Mouse (Mus musculus) cerebellum, postnatal 25 days (tissue): ENCODE results near the gene Sptb.

ENCODE experiments used
- DNase-seq, 2 experiments: peaks; one replicate each; pipeline ENCODE4 v3.0.0; 2021; ENCODE audit warnings: mixed read lengths in 2 of 2

Gene Sptb

DNA sequence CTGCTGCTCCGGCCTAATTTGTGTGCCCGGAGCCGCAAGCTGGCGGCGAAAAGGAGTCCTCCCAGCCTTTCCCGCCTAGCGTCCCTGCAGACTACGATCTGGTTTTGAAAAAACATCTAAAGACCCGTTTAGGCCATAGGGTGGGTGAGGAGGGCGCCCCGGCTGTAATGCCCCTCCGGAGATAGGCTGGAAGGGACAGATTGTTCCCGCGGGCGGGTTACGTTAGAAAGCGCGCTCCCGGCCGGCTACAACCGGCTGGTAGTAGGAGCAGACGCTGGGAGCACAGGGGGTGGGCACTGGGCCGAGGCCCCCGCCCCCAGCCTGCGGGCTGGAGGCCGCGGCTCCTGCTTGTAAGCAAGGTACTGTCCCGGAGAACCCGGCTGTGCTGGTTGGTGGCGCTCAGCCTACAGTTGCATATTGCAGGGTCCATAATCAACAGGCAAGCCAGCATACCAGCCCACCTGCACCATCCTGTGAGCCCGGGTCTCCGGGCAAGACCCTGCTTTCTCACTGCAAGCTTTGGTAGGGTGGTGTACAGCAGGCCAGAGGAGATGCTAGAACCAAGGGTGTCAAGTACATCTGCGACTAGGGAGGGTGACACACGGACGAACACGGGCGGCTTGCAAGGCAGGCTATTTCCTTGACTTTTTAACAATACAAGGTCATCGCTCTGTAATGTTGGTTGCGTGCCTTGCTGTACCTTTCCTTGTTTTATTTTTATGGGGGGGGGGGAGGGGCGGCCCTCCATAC is at the start of gene Sptb:
Gene Sptb, minus strand, starts transcription at position 197 of the 750 bp plus-strand sequence.
- peak; percentile 99 for DNase-seq

DNA sequence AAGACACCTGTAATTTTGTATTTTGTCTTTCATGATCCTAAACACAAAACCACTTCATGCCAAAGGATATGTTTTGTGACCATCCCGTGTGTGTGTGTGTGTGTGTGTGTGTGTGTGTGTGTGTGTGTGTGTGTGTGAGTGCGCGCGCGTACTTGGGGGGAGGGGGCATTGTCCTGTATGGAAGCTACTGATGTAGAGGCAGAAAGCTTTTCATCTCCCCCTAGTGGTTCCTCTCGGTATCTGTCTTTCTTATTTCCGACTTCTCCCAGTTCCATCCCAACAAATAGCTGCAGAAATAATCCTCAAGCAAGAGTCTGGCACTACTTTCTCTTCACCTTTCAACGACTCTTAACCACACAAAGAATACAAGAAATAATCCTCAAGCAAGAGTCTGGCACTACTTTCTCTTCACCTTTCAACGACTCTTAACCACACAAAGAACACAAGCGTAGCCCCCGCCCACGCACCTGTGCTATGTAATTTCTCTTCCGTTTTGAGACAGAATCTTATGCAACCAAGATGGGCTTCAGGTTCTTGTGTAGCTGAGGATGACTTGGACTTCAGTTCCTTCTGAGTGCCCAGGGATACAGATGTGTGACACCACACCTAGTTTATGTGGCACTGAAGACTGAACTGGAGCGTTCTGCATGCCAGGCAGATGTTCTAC is 42.4 kb upstream of the Sptb start:
- DNase-seq: peak; percentile 49 to 70

DNA sequence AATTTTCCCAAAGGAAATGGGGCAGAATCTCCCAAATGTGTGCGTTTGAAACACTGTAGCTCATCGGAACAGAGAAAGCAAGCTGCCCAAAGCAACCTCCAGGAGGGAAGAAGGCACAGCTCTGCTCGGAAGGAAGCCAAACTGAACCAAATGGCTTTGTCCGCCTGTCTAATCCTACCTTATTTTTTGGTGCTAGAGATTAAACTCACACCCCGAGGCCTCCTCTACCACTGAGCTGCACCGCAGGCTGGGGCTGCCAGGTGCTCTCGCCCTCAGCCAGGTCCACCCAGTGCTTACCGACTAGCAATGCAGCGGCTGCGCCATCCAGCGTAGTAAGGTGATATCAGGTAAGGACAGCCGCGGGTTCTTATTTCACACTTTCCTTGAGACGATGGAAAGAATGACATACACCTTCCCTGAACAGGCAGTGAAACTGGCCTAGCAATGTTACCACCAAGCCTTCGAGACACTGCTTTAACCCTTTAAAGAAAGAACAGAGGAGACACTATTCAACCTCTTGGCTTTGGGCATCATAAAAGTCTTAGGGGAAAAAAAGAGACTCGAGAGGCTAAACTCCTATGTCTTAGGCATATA is 40.6 kb upstream of the Sptb start:
- peak; percentile 51 to 61 for DNase-seq

DNA sequence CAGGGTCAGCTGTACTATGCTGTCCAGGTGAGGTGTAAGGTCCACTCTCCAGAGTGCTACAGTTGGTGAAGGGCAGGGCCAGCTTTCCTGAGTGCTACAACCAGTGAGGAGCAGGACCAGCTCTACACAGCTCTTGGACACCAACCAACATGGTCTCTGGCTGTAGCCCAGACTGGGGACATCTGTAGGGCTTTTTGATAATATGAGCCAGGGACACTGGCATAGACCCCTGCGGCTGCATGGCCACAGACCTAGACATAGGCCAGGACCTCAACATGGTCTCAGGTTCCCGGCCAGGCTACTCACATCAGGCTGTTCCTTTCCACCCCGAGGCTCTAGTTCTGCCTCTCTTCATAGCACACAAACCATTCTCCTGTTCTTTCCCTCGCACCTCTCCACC is 17.6 kb upstream of the Sptb start:
- no peak for DNase-seq

DNA sequence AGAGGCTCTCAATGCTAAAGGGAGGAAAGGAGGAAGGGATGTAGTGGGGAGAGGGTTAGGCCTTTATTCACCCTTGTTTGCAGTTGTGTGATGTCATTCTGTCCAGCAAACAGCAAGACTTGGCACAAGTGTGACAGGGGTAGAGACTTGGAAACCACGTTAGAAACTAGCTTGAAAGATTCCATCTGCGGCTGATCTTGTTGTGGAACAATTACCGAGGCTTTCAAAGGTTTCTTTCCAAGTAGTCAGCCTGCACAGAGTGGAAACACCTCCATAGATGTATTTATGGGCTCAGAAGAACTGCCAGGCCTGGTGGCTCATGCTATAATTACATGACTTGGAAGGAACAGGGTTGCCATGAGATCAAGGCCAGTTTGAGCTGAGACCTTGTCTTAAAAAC is 11.7 kb upstream of the Sptb start:
- DNase-seq: no peak

DNA sequence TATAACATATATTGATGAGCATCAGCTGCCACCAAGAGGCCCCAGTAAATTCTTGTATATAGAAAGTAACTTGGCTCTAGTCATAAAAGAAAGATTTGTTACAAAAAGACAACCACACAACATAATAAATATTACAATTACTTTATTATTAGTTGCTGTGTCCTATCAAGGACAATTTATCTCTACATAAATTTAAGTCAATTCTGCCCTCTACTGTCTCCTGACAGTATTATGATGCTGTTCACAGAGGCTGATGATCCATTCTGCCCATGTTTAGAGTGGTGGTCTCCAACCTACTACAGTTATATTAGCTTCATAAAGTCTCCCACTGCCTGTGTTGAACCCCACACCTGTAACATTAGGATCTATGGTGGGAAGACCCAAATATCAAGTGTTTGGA is 10.2 kb upstream of the Sptb start:
- DNase-seq: no peak

DNA sequence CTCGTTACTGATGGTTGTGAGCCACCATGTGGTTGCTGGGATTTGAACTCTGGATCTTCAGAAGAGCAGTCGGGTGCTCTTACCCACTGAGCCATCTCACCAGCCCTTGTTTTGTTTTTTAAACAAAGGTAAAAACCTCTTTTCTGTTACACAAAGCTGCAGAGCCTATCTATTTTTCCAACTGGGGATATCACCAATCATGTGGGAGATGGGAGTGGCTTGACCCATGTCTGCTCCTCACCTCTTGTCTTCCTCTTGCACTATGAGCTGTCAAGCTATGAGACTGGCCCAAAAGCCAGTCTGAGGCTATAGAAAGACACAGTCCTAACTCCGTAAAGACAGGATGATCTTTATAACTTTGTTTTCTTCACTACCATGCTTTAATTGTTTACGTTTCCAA is 8.0 kb upstream of the Sptb start:
- no peak for DNase-seq

DNA sequence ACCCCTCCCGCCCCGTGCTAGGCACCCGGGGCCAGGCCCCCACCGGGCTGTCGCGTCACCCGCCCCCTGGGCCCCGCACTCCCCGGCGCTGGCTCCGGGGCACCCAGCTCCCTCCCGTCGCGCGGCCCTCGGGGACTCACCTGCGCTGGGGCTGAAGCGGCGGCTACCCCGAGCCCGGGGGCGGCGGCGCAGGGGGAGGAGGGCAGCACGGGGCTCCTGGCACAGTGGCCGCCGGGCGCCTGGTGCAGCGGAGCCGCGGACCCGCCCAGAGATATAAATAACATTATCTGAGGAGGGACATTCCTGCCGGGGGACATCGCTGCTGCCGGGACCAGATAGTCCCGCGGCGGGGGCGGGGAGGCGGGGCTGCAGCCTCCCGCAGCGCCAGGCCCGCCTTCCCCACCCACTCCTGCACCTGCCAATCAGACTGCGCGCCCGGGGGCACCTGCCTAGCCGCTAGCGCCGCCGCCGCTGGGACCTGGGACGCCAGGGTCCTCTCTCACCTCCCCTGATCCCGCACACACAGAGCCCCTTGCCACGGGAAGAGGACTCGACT is 474 bp downstream of the Sptb start:
- peak; percentile 93 to 94 for DNase-seq

DNA sequence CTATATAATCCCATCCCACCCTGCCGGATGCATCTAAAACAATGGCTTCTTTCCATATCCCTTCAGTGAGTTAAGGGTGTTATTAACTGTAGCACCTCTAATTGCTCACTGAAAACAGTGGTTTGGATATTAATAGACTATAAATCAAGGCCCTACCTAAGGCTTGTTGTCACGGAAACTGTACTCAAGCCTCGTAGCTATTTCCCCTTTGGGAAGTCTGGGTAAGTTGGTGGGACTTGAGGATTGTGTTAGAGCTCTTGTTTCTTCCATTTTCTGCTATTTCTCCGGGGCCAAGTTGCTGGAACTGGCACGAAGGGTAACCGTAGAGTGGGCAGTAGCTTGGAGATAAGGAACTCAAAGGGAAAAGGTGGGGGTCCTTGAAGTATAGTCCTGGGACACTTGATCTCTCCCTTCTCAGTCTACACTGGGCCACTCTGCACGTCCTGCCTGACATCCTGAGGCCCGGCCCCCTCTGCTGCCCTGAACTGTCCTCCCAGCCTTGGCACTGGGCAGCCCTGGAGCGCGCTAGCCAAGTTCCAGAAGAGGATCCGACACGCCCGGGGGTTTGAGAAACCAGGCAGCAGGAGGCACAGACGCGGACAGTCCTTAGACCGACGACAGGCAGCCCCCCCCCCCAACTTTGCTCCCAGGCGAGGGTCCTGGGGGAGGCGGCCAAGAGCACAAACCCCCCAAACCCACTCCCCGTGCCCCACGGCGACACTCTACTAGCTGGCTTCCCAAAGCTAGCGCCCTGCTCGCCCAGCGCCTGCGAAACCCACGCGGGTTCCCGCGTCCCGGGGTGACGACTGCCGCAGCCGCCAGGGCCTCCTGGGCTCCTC is 1.2 kb downstream of the Sptb start:
- peak; percentile 86 to 89 for DNase-seq

DNA sequence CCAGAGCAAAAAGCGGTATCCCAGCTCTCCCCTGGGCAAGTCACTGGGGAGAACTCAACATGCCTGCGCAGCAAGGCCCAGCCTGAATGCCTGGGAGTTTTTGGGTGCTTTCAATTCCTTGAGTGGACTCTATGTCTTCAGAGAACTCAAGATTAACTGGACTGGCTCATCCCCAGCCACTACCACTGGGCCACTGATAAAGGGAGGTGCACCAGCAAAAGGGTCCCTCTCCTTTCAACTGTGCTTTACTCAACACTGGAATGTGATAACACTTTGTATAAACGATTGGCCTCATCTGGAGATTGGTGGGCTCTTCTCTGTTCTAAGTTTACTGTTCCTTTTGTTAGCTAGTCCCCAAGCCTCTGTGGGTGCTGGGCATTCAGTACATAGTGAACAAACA is 2.2 kb downstream of the Sptb start:
- DNase-seq: no peak

DNA sequence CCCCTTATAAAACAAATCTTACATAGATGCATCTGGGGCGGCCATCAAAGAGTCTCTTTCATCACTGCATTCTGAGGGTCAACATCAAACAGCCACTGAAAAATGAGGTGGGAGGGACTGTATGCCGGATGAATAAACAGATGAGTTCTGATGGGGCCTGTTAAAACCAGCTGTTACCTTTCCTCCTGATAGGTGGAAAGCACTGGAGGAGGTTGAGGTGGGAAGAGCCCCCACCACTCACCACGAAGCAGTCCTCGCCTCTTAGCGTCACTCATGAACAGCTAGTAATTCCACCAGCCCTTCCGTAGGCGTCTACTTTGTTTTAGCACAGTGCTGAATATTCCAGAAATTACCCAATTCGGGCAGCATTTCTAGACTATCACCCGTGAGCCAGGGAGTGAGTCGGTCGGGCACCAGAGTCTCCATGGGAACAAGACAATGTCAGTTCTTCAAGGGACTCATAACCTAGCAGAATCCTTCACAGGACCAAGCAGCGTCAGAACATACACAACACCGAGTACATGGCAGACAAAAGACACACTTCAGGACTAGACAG is 13.9 kb downstream of the Sptb start:
- DNase-seq: no peak

DNA sequence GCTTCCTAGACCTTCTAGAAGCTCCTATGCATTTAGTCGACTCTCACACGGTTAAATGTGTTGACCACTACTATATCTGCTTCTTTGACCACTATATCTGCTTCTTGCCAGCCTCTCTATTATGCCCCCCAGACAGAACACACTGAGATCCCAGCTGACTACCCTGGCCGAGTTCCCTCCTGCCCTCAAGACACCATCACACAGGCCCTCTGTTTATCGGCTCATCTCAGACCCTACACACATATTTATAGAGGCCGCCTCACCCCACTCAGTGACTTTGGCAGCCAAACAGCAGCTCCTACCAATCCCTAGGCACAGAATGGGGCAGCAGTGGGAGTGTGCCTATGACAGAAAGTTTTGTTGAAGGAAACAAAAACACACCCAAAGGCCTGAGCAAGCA is 14.6 kb downstream of the Sptb start:
- peak; percentile 37 to 45 for DNase-seq

DNA sequence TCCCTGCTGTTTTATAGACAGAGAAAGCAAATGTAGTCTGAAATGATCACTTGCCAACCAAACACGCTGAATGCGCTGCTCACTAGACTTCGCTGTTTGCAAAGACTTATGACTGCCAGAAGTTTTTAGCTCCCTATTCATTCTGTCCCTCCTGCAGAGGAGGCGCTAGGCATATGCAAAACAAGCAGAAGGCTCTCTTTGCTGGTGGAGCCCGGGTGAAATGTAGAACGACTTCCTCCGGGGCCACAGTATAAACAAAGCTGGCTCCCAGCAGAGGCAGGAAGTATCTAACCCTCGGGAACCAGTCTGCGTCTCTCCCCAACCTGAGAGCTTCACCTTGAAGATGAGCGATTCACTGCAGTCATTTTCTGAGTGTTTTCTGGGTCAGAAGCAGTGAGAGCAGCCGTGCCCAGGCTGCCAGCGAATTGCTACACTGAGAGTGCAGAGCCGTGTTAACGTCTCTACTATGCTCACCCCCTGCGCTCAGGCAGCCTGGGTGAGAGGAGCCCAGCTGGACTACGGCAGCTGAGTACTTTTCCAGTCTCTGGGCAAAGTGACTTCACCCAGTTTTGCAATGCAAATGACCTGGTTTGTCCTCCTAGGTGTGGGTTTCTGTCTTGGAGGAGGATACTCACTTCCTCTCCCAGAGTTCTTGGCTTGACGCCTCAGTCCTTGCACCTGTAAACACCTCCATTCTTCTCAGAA is 15.4 kb downstream of the Sptb start:
- DNase-seq: peak; percentile 77 to 78

DNA sequence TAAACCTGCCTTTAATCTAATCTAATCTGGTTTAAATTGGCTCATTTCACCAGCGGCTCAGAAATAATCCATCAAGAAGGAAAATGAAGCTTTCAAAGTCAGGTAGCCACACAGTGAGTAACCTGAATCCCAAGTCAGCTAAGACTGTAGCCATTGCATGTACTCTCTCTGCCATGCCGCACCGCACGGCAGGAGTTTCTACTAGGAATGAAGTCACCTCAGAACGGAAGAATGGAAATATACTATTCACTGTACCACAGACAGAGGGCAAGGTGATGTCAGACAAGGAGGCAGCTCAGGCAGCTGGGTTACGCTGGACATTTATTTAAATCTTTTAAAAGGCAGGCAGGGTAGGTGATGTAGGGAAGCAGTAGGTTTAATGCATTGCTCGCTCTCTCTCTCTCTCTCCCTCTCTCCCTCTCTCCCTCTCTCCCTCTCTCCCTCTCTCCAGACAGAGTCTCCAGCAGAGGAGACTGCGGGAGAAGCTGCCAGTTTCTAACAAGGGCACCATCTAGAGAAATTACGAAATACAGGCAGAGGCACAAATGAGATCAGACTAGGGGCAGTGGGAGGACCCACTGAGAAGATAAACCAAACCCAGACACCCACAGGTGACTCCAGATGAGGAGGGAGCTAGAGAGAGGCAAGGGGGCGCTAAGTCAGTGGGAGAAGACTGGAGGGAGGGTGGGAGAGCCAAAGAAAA is 22.7 kb downstream of the Sptb start:
- peak; percentile 44 to 59 for DNase-seq

DNA sequence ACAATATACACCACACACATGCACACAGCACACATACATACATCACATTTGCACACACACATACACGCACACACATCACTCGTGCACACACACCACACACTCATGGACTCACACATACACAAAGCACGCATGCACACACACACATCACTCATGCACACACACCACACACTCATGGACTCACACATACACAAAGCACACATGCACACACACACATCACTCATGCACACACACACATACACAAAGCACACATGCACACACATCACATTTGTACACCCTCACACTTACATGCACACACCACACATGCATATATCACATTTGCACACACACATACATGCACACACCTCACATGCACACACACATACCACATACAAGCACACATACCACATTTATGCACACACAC is 24.7 kb downstream of the Sptb start:
- DNase-seq: no peak

DNA sequence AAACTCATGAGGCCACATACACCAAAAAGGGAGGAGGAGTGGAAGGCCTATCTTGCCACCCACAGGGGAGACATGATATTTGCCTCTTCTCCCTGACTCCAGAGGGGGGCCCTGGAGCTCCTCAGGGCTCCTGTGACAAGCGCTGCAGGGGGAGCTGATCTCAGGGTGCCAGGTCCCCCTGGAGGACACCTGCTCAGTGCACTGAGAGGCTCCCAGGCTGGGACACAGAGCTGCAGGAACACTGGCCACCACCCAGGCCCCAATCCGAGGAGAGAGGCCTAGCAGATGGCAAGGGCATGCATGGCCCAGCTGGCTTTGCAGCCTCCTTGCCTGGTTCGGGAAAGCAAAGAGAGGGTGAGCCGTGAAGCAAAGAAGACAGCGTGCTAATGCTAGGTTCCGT is 25.9 kb downstream of the Sptb start:
- DNase-seq: peak; percentile 89 to 90

DNA sequence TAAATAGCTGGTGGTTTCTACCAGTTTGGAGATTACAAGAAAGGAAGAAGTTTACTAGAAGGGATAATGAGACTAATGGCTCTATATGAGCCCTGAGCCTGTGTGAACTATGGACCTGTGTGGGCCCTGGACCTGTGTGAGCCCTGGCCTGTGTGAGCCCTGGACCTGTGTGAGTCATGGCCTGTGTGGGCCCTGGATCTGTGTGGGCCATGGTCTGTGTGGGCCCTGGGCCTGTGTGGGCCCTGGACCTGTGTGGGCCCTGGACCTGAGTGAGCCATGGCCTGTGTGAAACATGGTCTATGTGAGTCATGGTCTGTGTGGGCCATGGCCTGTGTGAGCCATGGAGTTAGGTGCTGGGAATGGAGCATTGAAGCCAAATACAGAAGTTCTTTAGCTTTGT is 28.4 kb downstream of the Sptb start:
- DNase-seq: no peak

DNA sequence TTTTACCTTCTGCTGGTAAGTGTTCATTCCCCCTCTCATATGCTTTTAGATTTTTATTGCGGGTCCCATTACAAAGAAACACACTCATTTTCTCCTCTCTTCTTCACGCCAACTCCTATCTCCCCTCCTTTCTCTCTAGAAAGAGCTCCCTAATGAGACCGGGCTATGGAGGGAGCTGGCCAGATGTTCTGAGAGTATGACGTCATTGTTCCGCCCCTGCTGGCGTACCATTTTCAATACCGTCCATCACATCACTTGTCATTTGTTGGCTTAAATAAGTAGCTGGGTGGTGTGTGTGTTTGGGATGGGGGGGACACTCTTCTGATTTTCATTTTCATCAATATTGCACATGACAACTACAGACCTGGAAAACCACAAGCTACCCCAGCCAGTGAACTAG is 33.3 kb downstream of the Sptb start:
- DNase-seq: no peak

DNA sequence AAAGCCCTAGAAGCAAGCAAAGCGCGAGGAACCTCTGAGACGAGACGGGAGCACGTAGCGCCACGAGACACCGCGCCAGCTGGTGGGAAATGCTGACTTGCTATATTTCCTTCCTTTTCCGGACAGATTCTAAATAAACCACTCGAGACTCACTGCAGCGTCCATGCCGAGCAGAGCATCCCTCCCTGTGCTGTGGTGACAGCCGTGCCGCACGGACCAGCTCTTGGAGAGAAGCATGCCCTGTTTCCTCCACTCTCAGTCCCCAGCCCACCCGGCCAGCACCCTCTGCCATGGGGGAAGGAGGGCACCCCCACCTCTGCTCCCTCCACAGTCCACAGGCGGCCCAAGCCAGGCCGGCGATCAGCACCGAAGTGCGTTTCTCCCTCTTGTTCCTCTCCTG is 33.9 kb downstream of the Sptb start:
- peak; percentile 31 to 53 for DNase-seq

DNA sequence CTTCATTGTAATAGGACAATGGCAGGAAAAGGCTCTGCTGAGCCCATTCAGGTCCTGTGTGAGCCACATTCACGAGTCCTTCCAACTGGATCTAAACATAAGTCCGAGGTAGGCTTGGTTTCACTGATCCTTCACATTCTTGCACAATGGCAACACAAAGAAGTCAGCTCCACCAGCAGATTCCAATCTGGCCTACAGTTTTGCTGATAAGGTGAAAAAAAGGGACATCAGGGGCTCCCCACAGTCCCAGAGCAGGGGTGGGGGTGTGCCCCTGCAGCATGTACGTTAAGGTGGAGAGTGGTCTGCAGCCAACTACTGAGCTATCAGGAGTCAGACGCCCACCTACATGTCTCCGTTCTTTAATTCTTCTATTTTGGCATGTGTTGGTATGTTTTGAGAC is 35.0 kb downstream of the Sptb start:
- no peak for DNase-seq

DNA sequence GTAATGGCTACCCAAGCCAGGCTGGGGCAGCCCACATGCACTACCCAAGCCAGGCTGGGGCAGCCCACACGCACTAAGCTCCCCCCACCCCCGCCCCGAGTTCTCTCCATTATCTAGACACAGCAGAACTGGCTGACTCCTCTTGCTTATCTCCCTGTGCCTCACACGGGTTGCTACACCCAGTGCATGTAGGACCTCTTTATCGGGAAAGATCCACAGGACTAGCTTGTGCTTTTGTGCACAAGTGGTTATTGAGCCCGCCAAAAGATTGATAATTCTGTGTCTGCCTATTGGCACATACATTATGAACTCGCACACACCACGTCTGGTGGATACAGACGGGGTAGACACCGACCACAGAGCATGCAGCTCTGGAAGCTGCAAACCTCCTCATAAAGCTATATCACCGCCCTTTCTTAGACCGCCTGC is 36.5 kb downstream of the Sptb start:
- DNase-seq: no peak
